Comparison of ENCODE assay signal across 21 mouse cellular contexts in the genomic region with DNA sequence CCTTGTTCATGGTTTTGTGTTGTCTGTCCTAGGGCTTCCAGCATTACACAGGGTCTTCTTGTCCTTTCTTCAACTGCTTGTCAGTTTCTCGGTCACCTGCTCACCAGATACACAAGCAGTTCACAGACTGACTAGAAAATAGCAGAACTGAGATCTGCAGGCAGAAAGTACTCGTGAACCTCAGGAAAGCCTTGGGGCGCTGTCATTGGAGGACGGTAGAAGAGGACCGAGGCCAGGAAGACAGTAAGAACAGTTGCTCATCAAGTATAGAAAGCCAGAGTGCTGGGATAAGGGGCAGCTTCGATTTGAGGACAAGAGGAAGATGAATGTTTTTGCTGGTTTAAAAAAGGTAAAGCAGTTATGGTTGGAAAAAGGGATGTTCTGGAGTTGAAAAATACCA.
DNase-seq lines count a peak whose midpoint lies in the region; ATAC-seq and TF ChIP-seq lines count a peak whose summit lies in the region.
"Had no signal": no experiment of that assay in that cellular context is flagged by ENCODE, and none has a peak within 500 bp of the region (broad histone marks: within the 10 kb centered on the region; RNA-seq: fewer than 3 reads in every experiment).

No protein-coding gene starts in this region.

- no peaks in the 10 kb centered on the region for H3K27me3 ChIP-seq in intestine, postnatal 0 days (replicated peaks; ENCODE audit: control insufficient read depth, insufficient read depth, low read length)
- H3K27me3 ChIP-seq: embryonic facial prominence, embryonic 12.5 days; embryonic facial prominence, embryonic 15.5 days; hindbrain, embryonic 12.5 days; hindbrain, embryonic 15.5 days had no signal

- H3K36me3 ChIP-seq in intestine, postnatal 0 days (ENCODE audit: control insufficient read depth, insufficient read depth) = no peaks in the 10 kb centered on the region
- H3K36me3 ChIP-seq: embryonic facial prominence, embryonic 12.5 days; embryonic facial prominence, embryonic 15.5 days; hindbrain, embryonic 12.5 days; hindbrain, embryonic 15.5 days had no signal

- H3K4me1 ChIP-seq in intestine, postnatal 0 days (replicated peaks; ENCODE audit: control insufficient read depth, insufficient read depth, low read length) = no peaks in the 10 kb centered on the region

- DNase-seq in adrenal gland, postnatal 10 days = peak; percentile 15
- no peak for DNase-seq in adrenal gland, adult 18-20 months (ENCODE audit: low spot score in 2 of 2)
- no peak for DNase-seq in cerebellum, adult 11-12 months
- DNase-seq in frontal cortex, postnatal 14 days (ENCODE audit: low spot score in 2 of 2) = no peak
- no peak for DNase-seq in B cell, adult 2 months
- DNase-seq: cerebellum, adult 18-20 months; cerebellum, adult 9-10 months; cerebellum, postnatal 14 days; forebrain, postnatal 0 days; gastrocnemius, postnatal 10 days; gastrocnemius, postnatal 36 days had no signal

- no peaks in the 10 kb centered on the region for H3K9me3 ChIP-seq in intestine, postnatal 0 days (ENCODE audit: control insufficient read depth)
- H3K9me3 ChIP-seq: embryonic facial prominence, embryonic 12.5 days; embryonic facial prominence, embryonic 15.5 days; hindbrain, embryonic 12.5 days; hindbrain, embryonic 15.5 days had no signal

- 0 out of 2 replicates have a peak overlapping the region, but pooled peaks have one; percentile 1 for H3K4me2 ChIP-seq in intestine, postnatal 0 days (replicated peaks; ENCODE audit: low read depth)
- H3K4me2 ChIP-seq: embryonic facial prominence, embryonic 12.5 days; embryonic facial prominence, embryonic 15.5 days; heart, embryonic 11.5 days; hindbrain, embryonic 12.5 days; hindbrain, embryonic 15.5 days had no signal

- ATAC-seq in granulocyte monocyte progenitor cell, adult 5-6 weeks (replicated peaks; ENCODE audit: poor library complexity, severe bottlenecking) = 0 out of 2 replicates have a peak, but pooled peaks have one; percentile 16
- no peak for ATAC-seq in intestine, postnatal 0 days
- ATAC-seq: activated CD4-positive, CD25-positive, alpha-beta regulatory T cell, adult 4 months; CD4-positive, CD25-positive, alpha-beta regulatory T cell, adult 4 months; forebrain, embryonic 14.5 days; forebrain, postnatal 0 days had no signal

- no peak overlapping the region for H3K9ac ChIP-seq in intestine, postnatal 0 days (ENCODE audit: low read depth, low read length)
- H3K9ac ChIP-seq: embryonic facial prominence, embryonic 12.5 days; embryonic facial prominence, embryonic 15.5 days; forebrain, postnatal 0 days; hindbrain, embryonic 12.5 days; hindbrain, embryonic 15.5 days had no signal

- no peak for TF ChIP-seq CTCF in intestine, postnatal 0 days (IDR thresholded peaks at IDR 0.05; ENCODE audit: low read depth)

- no peak overlapping the region for H3K4me3 ChIP-seq in intestine, postnatal 0 days (ENCODE audit: low read depth, low read length)
- H3K4me3 ChIP-seq: embryonic facial prominence, embryonic 12.5 days; embryonic facial prominence, embryonic 15.5 days; hindbrain, embryonic 12.5 days; hindbrain, embryonic 15.5 days had no signal

- whole genome bisulfite sequencing in intestine, postnatal 0 days = 61% methylated on average over 6 of the region's 6 CpGs

- no peak overlapping the region for H3K27ac ChIP-seq in intestine, postnatal 0 days (ENCODE audit: low read depth, low read length)
- H3K27ac ChIP-seq: embryonic facial prominence, embryonic 12.5 days; embryonic facial prominence, embryonic 15.5 days; hindbrain, embryonic 12.5 days; hindbrain, embryonic 15.5 days had no signal
